Mouse (Mus musculus): ENCODE data around the gene Rin1. TPM values are rescaled to one million over a fixed set of nuclear protein-coding genes. Genes with fewer than 3 reads are reported as not detected.
"Not testable (repeated sequence)": the region's sequence is repeated elsewhere in the genome, so short reads cannot be mapped to it uniquely, and the experiment has no call there.

Gene Rin1
- total RNA-seq, 2 experiments from 2014 or later: 1.8 to 2.1 TPM

DNA sequence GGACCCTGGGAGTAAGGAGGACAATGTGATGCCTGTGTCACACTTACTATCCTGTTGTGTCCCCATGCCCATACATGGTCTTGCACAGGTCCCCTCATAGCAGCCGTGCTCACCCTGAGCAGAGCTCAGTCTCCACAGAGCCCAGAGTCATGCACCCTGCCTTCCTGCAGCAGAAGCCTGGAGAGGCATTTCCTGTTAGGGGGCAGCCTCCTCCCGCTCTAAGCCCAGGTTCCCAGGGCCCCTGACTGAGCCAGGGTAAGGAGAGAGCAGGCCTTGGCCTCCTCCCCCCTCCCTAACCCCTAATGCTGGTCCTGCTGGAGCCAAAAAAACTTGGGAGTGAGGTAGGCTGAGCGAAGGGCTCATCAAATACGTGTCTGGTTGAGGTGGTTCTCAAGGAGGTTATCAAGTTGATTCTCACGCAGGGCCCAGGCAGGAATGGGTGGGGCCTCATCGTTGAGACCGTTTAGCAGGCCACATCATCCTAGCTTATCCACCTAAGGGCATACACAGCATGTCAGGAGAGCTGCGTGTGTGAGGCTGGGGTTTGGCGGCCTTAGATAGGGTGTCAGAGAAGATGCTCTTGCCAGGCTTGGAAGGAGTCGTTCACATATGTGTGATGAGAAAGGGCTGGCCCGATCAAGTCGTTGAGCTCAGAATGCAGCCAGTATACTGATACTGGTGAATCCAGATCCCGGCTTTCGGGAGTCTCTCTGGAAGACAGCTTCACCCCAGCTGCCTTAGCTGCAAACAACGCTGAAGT is 16.9 kb downstream of the Rin1 start:
- intact Hi-C loops (cut with DNase I): no loop called here
- peak in 1 of 2 experiments; percentile 42 for DNase-seq

DNA sequence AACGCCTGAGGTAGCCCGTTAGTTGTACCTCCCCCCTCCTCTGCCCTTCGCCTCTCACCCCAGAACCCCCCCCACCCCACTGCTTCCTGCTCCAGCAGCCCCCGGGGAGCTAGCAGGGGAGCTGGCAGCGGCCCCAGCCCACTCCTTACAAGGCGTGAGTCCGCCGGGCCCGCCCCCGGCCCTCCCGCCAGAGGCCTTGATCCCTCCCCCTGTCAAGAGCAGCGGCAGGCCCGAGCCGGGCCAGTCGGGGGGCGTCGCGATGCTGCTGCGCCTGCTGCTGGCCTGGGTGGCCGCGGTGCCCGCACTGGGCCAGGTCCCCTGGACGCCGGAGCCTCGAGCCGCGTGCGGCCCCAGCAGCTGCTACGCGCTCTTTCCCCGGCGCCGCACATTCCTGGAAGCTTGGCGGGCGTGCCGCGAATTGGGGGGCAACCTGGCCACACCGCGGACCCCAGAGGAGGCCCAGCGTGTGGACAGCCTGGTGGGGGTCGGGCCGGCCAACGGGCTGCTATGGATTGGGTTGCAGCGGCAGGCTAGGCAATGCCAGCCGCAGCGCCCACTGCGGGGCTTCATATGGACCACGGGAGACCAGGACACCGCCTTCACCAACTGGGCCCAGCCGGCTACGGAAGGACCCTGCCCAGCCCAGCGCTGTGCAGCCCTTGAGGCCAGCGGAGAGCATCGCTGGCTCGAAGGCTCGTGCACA is 17.7 kb downstream of the Rin1 start, which contains the start of gene Cd248:
Cd248 (plus strand) TSS at position 212 of the 703 bp plus-strand sequence.
- intact Hi-C loops (cut with DNase I): no loop called here
- DNase-seq: peak; percentile 75 to 81

DNA sequence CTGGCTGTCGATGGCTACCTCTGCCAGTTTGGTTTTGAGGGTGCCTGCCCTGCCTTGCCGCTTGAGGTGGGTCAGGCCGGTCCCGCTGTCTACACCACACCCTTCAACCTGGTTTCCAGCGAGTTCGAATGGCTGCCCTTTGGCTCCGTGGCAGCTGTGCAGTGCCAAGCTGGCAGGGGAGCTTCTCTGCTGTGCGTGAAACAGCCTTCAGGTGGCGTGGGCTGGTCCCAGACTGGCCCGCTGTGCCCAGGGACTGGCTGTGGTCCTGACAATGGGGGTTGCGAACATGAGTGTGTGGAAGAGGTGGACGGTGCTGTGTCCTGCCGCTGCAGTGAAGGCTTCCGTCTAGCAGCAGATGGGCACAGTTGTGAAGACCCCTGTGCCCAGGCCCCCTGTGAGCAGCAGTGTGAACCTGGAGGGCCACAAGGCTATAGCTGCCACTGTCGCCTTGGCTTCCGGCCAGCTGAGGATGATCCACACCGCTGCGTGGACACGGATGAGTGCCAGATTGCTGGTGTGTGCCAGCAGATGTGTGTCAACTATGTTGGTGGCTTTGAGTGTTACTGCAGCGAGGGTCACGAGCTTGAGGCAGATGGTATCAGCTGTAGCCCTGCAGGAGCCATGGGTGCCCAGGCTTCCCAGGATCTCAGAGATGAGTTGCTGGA is 18.4 kb downstream of the Rin1 start:
- peak in 1 of 2 experiments; percentile 17 for DNase-seq
- intact Hi-C loops (cut with DNase I): no loop called here

DNA sequence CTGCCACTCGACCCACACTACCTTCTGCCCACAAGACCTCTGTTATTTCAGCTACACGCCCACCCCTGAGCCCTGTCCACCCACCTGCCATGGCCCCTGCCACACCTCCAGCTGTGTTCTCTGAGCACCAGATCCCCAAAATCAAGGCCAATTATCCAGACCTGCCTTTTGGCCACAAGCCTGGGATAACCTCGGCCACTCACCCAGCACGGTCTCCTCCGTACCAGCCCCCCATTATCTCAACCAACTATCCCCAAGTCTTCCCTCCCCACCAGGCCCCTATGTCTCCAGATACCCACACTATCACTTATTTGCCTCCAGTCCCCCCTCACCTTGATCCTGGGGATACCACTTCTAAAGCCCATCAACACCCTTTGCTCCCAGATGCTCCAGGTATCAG is 19.2 kb downstream of the Rin1 start:
- intact Hi-C loops (cut with DNase I): no loop called here
- DNase-seq: no peak

DNA sequence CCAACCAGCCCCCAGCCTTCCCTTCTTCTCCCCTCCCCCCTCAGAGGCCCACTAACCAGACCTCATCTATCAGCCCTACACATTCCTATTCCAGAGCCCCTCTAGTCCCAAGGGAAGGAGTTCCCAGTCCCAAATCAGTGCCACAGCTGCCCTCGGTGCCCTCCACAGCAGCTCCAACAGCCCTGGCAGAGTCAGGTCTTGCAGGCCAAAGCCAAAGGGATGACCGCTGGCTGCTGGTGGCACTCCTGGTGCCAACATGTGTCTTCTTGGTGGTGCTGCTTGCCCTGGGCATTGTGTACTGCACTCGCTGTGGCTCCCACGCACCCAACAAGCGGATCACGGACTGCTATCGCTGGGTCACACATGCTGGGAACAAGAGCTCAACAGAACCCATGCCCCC is 19.7 kb downstream of the Rin1 start:
- intact Hi-C loops (cut with DNase I): no loop called here
- no peak for DNase-seq

DNA sequence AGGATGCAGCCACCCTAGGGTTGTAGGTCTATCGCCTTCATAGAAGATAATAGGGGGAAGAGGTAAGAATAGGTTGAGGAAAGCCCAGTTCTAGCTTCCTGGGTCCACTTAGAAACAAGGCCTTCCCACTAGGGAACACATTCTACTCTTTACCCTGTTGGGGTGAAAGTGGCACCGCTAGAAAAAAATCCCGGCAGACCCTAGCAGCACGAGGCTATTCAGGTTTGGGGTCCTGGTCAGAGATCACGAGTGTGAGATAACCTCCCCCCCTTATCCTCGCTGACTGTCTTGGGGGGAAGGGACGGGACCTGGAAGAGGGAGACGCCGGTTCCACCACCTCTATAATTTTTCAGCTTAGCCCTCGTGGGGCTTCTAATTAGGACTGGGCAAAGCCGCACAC is 20.8 kb downstream of the Rin1 start:
- intact Hi-C loops (cut with DNase I): no loop called here
- DNase-seq: no peak

DNA sequence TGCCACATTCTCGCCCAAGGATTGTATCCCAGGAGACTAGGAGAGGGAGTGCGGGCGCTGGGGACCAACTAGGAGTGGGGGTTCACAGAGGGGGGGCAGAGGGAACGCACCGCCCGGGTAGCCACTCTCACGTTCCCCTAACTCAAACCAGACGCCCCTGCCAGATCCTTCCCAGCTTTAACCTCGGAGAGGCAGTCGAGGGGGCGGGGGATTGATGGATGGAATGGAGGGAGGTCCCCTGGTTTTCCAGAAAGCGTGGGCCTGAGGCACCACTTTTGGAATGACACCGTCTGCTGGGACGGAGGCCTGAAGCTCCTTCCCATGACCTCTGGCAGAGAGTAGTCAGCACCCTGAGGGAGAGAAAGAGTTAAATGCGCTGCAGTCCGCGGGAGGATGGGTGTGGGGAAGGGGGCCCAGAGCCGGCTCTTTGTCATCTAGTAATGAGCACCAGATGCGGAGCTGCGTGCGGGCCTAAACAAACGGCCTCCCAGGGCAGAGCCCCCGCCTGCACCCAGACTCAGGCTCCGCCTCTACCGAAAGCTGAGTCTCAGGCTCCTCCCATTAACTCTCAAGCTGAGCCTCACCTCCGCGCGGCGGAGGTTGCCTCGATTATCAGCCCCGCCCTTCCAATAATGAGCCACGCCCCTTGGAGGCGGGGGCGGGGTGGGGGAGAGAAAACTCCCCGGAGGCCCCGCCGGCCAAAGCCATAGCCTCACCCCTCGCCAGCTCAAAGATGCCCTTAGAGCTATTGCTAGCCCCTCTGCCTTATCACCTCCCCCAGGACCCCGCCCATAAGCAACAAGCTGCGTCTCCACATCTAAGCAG is 21.5 kb downstream of the Rin1 start:
- intact Hi-C loops (cut with DNase I): no loop called here

DNA sequence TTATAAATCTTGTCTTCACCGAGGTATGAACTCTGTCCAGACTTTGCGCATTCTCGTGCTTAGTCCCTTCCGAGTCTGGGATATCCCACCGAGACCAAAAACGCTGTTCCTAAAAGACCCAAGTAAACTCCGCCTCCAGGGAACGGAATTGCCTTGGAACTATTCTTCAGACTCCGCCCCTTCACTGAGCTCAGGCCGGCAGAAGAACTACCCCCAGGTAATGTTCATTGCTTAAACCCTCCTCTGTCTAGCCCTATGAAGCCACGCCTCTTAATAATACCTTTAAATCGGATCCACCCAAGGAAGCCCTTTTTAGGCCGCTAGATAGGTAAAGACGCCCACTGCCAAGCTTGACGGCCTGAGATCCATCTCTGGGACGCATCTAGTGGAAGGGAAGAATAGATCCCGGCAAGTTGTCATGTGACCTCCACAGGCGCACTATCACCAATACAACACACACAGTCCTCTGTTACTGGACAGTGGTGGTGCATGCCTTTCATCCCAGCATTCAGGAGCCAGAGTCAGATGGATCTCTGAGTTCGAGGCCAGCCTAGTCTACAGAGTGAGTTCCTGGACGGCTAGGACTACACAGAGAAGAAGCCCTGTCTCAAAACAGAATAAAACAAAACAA is 22.2 kb downstream of the Rin1 start:
- DNase-seq: no peak
- intact Hi-C loops (cut with DNase I): loop anchor here (1.0 kb wide), 2 partner anchors 16 to 57 kb away; no protein-coding TSS in a partner anchor

More for the DNA sequence above, 21.5 kb downstream of the Rin1 start:
- DNase-seq: peak; percentile 73 to 81

DNA sequence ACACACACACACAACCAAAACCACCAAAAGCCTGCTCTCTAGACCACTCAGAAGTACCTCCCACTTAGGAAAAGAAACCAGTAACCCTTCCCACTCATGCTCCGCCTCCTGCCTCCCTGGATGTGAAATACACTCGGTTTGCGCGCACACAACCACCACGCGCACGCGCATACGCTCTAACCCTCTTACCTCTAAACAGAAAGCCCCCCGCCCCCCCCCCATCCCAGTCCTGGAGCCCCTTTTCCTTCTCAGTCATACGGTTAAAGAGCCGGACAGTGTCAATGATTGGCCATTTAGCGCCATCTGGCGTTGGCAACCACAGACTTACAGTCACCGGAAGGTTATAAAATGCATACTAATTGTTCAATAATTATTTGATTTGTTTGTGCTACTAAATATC is 22.7 kb downstream of the Rin1 start:
- DNase-seq: peak; percentile 66 to 81
- intact Hi-C loops (cut with DNase I): loop anchor here (1.0 kb wide), 2 partner anchors 17 to 58 kb away; no protein-coding TSS in a partner anchor

DNA sequence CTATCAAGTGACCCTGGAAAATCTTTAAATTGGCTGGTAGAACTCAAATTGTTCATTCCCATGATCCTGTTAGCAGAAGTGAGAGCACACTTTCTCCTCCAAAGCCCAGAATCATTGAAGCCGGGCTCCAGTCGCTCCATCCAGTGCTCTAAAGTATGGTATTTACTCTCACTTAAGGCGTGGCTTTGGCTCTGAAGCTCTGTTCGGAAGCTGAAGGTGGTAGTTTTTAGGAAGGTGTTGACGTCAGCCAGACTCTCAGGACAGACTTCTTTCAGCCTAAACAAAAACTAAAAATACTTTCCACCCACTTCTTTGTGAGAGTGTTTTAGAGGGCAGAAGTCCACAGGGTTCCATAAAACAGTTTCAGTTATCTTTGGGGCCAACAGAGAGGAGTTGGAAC is 23.2 kb downstream of the Rin1 start:
- intact Hi-C loops (cut with DNase I): loop anchor here (1.0 kb wide), 2 partner anchors 17 to 58 kb away; no protein-coding TSS in a partner anchor
- no peak for DNase-seq

DNA sequence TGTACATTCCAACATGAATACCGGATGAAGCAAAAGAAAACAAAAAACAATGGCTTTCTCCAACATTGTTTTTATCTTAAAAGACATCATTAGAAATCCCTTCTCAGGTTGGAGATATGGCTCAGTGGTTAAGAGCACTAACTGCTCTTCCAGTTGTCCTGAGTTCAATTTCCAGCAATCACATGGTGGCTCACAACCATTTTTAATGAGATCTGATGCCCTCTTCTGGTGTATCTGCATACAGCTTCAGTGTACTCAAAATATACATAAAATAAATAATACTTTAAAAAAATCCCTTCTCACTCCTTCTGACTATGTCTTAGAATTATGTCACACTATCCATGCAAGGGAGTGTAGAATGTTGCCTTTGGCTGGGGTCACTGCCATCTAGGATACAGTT is 29.0 kb downstream of the Rin1 start:
- no peak for DNase-seq
- intact Hi-C loops (cut with DNase I): no loop called here

DNA sequence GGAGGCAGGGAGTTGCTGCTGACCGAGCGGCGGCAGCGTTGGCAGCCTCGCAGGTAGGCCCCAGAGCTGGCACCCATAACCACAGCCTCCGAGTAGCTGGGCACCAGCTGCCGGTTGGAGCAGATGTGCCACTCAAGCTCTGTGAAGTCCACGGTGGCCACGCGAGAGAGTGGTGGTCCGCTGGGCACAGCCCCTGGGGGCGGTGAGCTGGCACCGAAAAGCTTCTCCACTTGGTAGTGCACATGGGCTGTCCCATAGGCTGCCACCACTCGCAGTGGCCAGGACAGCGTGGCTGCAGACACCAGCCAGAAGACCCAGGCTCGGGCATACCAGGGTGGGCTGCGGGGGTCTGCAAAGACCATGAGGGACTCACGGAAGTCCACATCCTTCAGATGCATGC is 31.7 kb downstream of the Rin1 start:
- no peak for DNase-seq
- intact Hi-C loops (cut with DNase I): no loop called here

DNA sequence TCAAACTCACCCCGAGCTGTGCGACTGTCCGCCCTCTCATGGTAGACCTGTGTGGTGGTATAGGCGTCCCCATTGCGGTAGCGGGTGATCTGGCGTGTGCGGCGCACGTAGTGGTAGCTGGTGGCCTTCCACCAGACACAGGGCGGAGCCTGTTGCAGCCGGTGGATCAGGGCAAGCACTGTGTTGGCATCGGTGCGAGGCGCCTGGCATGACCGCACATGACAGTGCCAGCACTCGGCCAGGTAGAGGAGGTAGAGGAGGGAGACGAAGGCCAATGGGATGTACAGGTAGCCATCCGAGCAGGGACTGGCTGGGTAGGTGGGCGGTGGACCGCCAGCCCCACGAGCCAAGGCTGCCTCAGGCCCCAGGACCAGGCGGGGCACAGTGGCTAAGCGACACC is 32.3 kb downstream of the Rin1 start:
- intact Hi-C loops (cut with DNase I): no loop called here
- no peak for DNase-seq

DNA sequence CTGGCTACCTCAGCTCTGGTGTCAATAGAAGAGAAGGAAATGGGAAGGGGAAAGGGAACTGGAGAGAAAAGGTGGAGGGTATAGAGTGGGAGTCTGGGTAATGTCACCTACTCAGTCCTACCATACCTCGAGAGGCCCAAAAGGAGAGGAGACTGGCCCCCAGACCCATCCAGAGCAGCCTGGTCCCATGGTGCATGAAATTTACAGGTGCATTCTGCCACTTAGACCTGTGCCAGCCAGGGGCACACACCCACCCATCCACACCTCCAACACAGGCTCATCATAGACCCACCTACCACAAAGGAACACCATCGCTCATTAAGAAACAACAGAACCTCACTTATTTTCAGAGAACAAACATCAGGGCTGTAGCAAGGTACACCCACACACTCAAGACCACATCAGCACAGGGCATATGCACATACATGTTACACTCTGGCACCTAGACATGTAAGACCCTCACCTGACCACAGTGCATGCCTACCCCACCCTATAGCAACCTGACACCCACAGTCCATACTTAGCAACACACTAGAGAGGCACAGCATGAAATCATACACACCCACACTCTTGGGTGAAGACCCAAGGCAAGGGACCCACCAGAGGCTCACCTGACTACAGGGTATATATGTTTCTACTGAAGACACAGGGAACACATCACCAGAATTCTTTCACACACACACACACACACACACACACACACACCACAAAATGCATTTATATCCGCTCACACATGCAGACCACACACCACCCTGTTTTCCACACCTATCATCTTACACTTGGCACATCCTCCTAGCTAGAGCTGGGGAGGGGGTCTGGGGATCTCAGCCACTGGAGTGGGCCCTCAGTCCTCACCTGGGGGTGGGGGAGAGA is 33.9 kb downstream of the Rin1 start:
- intact Hi-C loops (cut with DNase I): no loop called here

DNA sequence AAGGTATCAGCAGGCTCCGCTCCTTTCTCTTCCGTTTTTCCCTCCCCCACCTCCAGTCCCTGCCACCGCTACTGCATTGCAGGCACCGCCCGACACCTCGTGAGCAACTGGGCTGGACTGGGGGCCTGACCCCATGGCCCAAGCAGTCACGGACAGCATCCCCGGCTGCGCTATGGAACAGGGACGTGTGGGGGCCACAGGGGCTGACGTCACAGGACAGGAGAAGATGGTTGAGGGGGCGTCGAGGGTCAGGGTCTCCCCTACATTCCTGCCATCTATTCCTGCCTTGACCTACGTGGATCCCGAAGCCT is 34.5 kb downstream of the Rin1 start:
- intact Hi-C loops (cut with DNase I): no loop called here
- no peak for DNase-seq

More for the DNA sequence above, 33.9 kb downstream of the Rin1 start:
- no peak for DNase-seq

DNA sequence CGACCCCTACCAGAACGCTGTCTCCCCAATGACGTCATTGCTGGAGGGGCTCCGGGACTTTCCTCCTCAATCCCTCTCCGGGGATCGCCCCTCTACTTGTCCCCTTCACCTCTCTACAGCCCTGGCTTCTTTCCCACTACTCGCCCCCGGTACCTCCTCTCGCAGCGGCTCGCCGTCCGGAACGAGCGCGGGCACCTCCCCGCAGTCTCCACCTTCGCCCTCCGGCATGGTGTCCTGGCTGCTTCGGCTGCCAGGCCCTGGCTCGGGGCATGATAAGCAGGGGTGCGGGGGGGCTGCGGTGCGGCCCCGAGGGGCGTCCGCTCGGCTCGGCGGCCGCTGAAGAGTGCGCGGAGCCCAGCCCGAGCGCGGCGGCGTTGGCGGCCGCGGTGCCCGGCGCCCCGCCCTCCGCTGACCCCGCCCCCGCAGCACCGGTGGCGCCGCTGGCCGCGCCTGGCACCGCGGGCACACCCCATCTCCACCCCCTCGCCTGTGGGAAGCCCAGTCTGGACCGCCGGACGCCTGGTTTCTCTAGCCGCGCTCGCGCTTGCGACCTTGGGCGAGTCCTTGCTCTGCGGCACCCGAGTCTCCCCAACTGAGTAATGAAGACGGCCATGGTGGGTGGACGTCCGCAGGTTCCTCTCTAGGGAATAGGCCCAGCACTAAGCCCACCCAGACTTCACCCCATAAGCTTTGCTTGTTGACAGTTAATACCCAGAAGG is 35.0 kb downstream of the Rin1 start, which contains the start of gene Tmem151a:
Tmem151a (minus strand) TSS at position 387 of the 719 bp plus-strand sequence.
- no peak for DNase-seq
- intact Hi-C loops (cut with DNase I): no loop called here

DNA sequence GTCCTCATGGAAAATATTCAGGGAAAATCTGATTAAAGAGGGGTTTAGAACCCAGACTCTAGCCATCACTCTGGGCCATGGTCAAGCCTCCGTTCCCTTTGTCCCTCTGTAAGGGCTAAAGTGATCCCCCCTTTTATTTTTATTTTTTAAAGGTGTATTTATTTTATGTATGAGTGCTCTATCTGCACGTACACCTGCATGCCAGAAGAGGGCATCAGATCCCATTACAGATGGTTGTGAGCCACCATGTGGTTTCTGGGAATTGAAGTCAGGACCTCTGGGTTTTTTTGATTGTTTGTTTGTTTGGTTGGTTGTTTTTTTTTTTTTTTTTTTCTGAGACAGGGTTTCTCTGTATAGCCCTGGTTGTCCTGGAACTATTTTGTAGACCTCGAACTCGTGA is 36.3 kb downstream of the Rin1 start:
- intact Hi-C loops (cut with DNase I); DNase-seq: not testable (repeated sequence)
